In the genomic region with DNA sequence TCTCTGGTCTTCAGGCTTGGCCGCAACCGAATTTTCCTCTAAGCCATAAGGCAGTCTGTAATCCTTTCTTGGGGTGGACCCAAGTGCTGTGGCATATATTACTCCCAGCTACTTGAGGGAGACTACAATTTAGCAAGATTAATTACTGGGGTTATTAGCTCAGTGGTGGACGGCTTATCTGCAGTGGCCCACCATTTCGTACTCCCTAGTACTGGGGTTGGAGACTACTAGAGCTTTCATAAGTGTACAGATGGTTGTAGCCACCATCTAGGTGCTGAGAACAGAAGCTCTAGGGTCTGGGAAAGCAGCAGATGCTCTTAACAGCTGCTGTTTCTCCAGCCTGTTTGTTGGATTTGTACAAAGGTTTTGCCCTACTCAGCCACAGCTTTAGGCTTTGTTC, we compare ENCODE assay signal across 8 mouse cellular contexts. TPM values are rescaled to one million over a fixed set of nuclear protein-coding genes. Genes with fewer than 3 reads are reported as not detected.
DNase-seq lines count a peak whose midpoint lies in the region; ATAC-seq and TF ChIP-seq lines count a peak whose summit lies in the region.

No protein-coding gene starts in this region.

- H3K27me3 ChIP-seq in spleen, adult 2 months (ENCODE audit: control insufficient read depth, insufficient read depth, low read length): no peaks in the 10 kb centered on the region
- no peaks in the 10 kb centered on the region for H3K27me3 ChIP-seq in liver, embryonic 15.5 days

- no peaks in the 10 kb centered on the region for H3K9me3 ChIP-seq in liver, embryonic 15.5 days (replicated peaks)

- peak overlapping the region; percentile 75 for H3K4me2 ChIP-seq in liver, embryonic 15.5 days

- WGBS in spleen, adult 2 months: 52% methylated on average over 4 of the region's 4 CpGs
- WGBS in liver, embryonic 15.5 days (ENCODE audit: insufficient replicate concordance): 24% methylated on average over 4 of the region's 4 CpGs

- H3K9ac ChIP-seq in liver, embryonic 15.5 days: peak overlapping the region; percentile 96

- peaks cover 3% of the 10 kb centered on the region for H3K4me1 ChIP-seq in spleen, adult 2 months (ENCODE audit: control insufficient read depth, insufficient read depth, insufficient read length)
- peaks cover 36% of the 10 kb centered on the region for H3K4me1 ChIP-seq in liver, embryonic 15.5 days (replicated peaks)

- TF ChIP-seq POLR2A in spleen, adult 2 months (IDR thresholded peaks at IDR 0.05; ENCODE audit: low read depth, low read length): no peak

- peak; percentile 12 for DNase-seq in cerebellum, adult 9-11 months
- DNase-seq in cerebellum, postnatal 36 days: no peak
- DNase-seq in spleen, adult 2 months (ENCODE audit: low read depth in 1 of 2, low spot score in 2 of 2): no peak
- DNase-seq in spleen, postnatal 14 days (ENCODE audit: low spot score in 2 of 2): no peak
- no peak for DNase-seq in right cerebral cortex, adult 2 months (ENCODE audit: low spot score in 2 of 2)
- no peak for DNase-seq in gastrocnemius, postnatal 14 days

- no peak for ATAC-seq in liver, embryonic 15.5 days (ENCODE audit: insufficient read depth)
- no peak for ATAC-seq in inflammation-experienced regulatory T-cells, adult 6 months

- intact Hi-C loops in gastrocnemius, postnatal 14 days (cut with DNase I; ENCODE audit: low total_unique reads): no loop called here

- peak overlapping the region; percentile 2; the same call in 1 of the 2 replicates for H3K4me3 ChIP-seq in spleen, adult 2 months (ENCODE audit: extremely low read depth, insufficient read depth, insufficient read length)
- H3K4me3 ChIP-seq in liver, embryonic 15.5 days (replicated peaks): peak overlapping the region; percentile 93

- peaks cover 26% of the 10 kb centered on the region for H3K36me3 ChIP-seq in spleen, adult 2 months (ENCODE audit: control insufficient read depth, insufficient read depth, low read length)
- H3K36me3 ChIP-seq in liver, embryonic 15.5 days (replicated peaks): peaks cover 44% of the 10 kb centered on the region

- no peak for TF ChIP-seq CTCF in spleen, adult 2 months (IDR thresholded peaks at IDR 0.05; ENCODE audit: extremely low read depth, insufficient read depth, insufficient read length, insufficient replicate concordance)

- H3K27ac ChIP-seq in spleen, adult 2 months (ENCODE audit: insufficient read depth, low read length): no peak overlapping the region
- H3K27ac ChIP-seq in liver, embryonic 15.5 days (replicated peaks): peak overlapping the region; percentile 91

RNA-seq across cellular contexts. Expression of gene Ppib, which starts 1.0 kb away (rescaled TPM):
- 99.8 and 117 TPM in 2 replicates for polyA plus RNA-seq in spleen, adult 2 months (2012; rRNA removed)
- 384 and 391 TPM in 2 replicates for polyA plus RNA-seq in liver, embryonic 15.5 days (2015; fragmentation: Nextera tagmentation; extraction: Ambion mirVana)
- polyA plus RNA-seq in inflammation-experienced regulatory T-cells, adult 6 months (2017; shearing (Covaris generic)): 100 to 1,000 TPM; 427 to 663 (median 505) TPM
- total RNA-seq in gastrocnemius, postnatal 14 days (2021): 100 to 1,000 TPM; 114 to 138 TPM

RNA-seq across cellular contexts. Expression of gene Snx22, which starts 8.5 kb away (rescaled TPM):
- 14.3 and 18.7 TPM in 2 replicates for polyA plus RNA-seq in spleen, adult 2 months (2012; rRNA removed)
- 34.9 and 36.4 TPM in 2 replicates for polyA plus RNA-seq in liver, embryonic 15.5 days (2015; fragmentation: Nextera tagmentation; extraction: Ambion mirVana)
- 1 to 10 TPM; 1.3 to 2.3 (median 1.6) TPM for polyA plus RNA-seq in inflammation-experienced regulatory T-cells, adult 6 months (2017; shearing (Covaris generic))
- under 1 TPM; 0.41 to 0.55 TPM for total RNA-seq in gastrocnemius, postnatal 14 days (2021)
